Mouse (Mus musculus) gastrocnemius, adult 18-20 months (tissue): ENCODE measurements around the gene Csnk1d. TPM values are rescaled to one million over a fixed set of nuclear protein-coding genes. Genes with fewer than 3 reads are reported as not detected.

Experiments
- DNase-seq: peaks from one replicate; pipeline ENCODE4 v3.0.0; 2021; ENCODE audit warnings: low spot score
- long read RNA-seq, 2 experiments: library from polyadenylated mRNA; stranded (forward); transcript quantifications; one replicate each; pipeline ENCODE4 v2.0.0; 2021
- total RNA-seq, 2 experiments: library from RNA; stranded (reverse); gene quantifications; 2 replicates each; pipeline ENCODE4 v1.2.3; 2021

The Csnk1d gene
- total RNA-seq = 10 to 100 TPM; 48.7 to 57.4 TPM
- long read RNA-seq, experiment 1, transcript Csnk1d-202 (10 exons, 3,500 nt) = minor isoform, 35 of 113 reads
- long read RNA-seq, experiment 1, transcript Csnk1d-201 (9 exons, 3,675 nt) = major isoform, 46 of 113 reads
- long read RNA-seq, experiment 1, partial matches to known transcripts = 6 of 113 reads
- long read RNA-seq, experiment 1, other reads (novel, unspliced or antisense) = 26 of 113 reads
- long read RNA-seq, experiment 2, transcript Csnk1d-201 (9 exons, 3,675 nt) = major isoform, 29 of 83 reads
- long read RNA-seq, experiment 2, transcript Csnk1d-202 (10 exons, 3,500 nt) = minor isoform, 27 of 83 reads
- long read RNA-seq, experiment 2, partial matches to known transcripts = 5 of 83 reads
- long read RNA-seq, experiment 2, other reads (novel, unspliced or antisense) = 22 of 83 reads

DNA sequence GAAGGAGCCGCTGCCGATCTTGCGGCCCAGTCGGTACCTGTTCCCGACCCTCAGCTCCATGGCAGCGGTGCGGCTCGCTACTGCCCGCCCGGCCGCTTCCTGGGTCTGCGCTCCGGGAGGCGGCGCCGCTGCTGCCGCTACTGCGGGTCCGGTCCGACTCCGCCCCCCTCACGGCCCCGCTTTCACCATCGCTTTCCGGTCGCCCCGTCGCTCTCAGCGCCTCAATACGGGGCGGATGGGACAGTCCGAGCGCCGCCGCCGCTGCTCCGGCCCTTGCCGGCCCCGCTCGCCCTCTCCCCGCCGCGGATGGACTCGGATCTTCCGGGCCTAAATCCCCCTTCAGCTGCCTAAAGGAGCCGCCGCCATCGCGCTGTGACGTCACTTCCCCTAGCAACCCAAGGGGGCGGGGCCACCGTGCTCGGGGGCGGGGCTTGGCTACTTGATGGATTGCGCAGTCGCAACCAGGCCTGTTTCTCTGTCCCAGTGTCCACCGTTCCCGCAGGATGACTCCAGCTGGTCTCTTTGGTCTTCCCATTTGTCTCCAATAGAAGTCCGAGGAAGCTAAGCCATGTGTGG is at the start of gene Csnk1d:
Gene Csnk1d, minus strand, starts transcription at position 380 of the 576 bp plus-strand sequence.
- DNase-seq = peak; percentile 99

DNA sequence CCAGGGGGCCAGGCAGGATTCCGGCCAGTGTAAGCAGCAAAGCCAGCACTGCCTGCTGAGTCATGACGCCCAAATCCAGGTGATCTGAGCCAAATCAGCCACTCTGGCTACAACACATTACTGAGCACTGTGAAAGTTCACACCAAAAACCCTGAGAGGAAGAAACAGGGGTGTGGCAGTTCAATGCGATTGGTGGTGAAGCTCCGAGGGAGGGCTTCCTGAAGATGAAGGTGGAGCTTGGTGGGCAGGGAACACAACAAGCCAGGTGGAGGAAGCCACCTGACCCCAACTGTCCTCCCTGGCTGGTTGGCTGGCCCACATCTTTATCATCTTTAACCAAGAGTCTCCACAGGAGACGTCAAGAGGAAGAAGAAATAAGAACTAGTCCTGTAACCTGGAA is 48.2 kb upstream of the Csnk1d start, which contains the start of gene Cd7:
Gene Cd7, minus strand, starts transcription at position 117 of the 400 bp plus-strand sequence.
- DNase-seq = no peak

DNA sequence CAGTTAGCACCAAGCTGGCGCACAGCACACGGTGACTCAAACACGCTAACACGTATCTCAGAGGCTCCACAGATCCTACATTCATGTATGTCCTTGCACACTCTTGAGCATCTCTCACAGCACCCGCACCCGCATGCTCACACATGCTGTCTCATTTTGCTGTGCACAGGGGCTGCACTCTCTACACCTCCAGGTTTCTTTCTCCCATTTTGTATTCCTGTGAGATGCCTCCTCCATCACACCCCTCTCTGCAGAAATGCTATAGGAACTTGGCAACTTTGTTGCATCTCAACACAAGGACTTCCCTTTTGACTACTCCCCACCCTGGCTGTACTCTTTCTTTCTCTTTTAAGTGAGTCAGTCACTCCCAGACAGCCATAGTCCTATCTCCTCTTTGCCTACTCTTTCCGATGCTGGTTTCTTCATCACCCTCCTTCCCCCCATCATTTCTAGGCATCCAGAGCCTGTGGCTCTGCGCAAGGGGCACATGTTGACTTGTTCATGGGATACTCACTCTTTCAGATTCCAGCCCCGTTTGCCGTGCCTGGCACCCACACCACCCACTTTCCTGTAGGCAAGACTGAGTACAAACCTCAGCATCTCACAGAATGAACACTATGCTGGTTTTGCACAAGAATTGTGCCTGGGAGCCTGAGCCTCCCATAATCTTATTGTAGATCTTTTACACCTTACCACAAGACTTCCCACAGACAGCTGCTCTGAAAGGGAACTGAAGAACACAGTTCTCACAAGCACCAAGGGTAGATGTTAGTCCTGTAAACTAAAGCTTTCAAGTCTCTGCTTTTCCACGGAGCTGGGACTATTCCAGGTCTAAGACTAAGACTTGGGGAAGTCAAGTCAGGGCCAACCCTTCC is 47.5 kb upstream of the Csnk1d start:
- DNase-seq = no peak

DNA sequence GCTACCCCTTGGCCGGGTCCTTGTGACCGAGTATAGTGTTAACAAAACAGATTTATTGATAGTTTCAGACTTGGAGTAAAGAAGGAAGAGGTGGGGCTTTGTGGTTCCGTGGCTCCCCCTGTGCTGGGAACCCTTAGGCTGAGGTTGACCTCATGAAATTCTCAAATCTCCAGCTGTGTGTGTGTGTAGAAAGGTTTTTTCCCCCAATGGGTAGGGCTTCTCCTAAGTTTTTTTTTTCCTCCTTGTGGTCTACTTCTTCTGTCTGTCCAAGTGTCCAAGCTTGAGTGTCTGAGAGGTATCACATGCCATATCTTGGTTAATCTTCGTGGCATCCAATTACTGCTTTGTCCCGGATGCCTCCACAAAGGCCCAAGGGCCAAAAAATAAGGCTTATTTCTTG is 42.0 kb upstream of the Csnk1d start:
- no peak for DNase-seq

DNA sequence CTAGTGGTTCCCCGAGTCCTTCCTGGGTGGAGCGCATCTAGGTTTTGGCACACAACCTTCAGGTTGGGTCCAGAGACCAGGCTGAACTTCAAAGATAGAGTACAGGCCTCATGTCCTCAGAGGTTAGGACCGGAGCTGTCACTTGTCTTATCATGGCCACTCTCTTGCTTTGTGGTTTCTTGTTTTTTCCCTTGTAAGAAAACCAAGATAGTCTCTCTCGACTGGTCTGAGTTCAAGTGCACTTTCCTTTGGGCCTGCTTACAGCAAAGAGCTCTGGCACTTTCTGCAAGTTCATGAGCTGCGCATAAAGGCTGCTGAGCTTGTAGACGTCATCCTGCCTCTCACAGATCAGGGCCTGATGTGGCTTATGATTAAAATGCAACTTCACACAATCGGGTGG is 36.1 kb upstream of the Csnk1d start:
- DNase-seq = no peak

DNA sequence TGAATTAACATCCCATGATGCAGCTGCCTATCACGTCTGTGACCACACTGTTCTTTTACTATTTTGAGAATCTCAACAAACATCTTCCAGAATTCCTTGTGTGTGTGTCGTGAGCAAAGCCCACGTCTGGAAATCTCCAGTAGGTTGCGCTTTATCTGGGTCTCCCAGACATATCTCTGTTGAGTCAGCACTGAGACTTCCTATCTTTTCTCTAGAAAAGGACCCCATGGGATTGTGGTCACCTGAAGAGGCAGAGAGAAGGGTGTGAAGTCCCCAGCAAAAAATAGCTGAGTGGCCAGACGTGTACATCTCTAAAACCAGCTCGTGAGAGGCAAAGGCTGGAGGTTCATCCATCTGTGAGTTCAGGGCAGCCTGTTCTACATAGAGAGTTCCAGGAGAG is 33.0 kb upstream of the Csnk1d start:
- no peak for DNase-seq

DNA sequence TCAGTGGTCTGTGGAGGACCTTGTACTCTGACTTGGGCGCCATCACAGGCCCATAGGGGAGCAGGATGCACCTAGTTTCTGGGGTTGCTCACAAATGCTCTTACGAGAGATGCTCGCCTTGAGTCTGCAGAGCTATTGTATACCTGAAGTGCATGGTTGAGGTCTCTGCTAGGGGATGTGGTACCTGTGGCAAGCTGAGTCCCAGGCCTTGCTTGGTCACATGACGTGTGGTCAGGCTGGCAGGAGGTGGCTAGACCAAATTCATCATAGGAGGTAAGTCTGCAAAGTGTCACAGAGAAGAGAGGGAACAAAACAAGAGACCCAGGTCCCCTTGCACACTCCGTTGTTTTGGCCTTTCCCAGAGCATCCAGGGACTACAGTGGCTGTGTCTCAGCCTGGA is 28.4 kb upstream of the Csnk1d start:
- no peak for DNase-seq

DNA sequence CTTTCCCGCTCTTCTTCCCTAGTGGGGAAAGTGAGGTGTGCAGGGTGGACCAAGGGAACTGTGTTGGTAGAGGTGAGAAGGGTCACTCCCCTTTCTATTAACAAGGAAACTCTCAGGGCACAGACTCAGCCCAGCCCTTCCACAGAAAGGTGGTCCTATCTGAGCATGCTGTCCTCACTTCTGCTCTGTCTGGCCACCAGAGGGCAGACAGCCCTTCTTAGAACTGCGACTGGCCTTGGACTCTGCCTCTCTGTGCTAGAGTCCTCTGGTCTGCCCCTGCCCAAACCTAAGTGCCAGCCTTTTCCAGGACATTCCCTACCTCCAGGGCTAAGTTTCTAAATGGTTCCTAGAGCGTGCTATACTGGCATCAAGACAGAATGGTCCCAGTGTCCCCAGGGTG is 26.6 kb upstream of the Csnk1d start:
- DNase-seq = peak; percentile 60

DNA sequence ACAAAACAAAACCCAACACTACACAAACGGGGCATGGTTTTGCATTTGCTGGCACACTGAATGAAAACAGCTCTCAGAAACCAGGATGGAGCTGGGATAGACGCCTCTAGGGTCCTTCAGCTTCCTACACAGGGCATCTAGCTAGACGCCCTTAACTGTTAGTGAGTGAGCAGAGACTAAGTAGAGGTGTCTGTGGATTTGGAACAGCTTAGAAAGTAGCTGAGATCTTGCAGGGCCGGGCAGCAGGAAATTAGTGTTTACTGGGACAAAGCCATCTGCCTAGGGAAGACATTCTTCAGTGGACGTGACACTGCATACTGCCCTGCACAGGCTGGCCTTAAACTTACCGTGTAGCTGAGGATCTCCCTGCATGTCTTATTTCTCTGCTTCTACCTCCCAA is 24.3 kb upstream of the Csnk1d start:
- DNase-seq = no peak

DNA sequence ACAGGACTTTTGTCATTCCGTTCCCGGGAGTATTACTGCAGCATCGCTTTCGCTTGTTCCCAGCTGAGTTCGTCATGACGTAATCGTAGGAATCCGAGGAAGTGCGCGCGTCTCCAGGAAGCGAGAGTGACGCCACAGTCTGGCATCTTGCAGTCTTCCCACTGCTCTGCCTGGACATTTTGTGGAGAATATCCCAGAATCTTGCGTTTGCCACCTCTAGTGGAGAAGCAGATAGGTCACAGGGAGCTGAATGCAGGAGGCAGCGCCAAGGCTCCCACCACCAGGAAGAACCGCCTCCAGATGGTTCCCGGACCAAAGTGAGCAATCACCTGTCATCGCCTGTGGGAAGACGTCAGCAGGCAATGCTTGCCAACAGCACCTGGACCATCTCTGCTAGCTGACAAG is 23.8 kb upstream of the Csnk1d start:
- no peak for DNase-seq

DNA sequence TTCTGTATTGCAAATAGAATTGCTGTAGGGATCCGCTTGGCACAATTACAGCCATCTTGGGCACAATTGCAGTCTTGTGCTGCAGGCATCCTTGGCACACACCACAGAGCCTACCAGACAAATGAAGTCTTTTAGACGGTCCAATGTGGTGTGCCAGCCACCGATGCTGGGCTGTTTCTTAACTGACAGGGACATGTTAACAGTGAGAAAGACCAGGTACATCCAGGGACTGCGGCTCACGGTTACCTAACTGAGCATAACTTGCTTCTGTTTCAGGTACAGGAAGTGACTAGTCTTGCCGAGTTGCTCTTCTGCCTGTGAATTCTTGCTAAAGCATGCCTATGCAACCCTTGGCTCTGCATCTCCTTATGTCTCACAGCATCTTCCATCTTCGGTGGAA is 22.5 kb upstream of the Csnk1d start:
- DNase-seq = no peak

DNA sequence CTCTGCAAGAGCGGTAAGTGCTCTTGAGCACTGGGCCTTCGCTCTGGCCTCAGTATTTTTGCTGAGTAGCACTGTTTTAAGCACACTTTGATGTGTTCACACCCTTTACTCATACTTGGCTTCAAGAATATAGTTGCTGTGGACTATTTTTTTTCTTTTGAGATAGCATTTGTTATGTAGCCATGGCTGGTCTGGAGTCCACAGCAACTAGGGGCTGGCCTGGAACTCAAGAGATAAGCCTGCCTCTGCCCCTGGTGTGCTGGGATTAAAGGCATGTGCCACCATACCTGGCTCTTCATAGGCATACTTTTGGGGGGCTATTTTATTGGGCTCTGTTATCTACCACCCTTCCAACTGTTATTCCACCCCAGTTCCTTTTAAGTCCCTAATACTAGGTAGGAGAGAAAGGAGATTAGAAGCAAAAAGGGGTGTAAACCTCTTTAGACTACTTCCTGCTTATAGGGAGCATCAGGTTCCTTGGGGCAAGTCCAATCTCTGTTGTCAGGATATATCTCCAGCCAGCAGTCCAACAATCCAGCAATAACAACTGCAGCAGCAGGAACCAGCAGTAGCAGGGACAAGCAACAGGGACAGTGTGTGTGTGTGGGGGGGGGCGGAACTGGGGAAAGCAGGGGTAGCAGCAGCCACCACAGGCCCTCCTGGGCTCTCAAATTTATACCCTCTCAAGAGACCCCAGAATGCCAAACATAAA is 19.1 kb upstream of the Csnk1d start:
- DNase-seq = no peak

DNA sequence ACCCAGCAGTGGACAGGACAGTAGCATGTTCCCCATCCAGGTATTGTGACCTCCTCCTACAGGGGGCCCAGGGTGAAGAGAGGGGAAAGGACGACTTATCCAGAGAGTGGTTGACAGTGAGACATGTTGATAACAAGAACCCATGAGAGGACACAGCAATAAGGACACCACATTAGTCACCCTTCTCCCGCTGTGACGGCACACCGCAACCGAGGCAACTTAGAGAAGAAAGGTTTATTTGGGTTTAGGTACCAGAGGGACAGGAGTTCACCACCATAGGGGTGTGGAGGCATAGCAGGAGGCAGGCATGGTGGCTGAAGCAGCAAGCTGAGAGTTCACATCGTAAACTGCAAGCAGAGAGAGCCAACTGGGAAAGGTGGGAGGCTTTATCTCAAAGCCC is 15.1 kb upstream of the Csnk1d start:
- DNase-seq = no peak

DNA sequence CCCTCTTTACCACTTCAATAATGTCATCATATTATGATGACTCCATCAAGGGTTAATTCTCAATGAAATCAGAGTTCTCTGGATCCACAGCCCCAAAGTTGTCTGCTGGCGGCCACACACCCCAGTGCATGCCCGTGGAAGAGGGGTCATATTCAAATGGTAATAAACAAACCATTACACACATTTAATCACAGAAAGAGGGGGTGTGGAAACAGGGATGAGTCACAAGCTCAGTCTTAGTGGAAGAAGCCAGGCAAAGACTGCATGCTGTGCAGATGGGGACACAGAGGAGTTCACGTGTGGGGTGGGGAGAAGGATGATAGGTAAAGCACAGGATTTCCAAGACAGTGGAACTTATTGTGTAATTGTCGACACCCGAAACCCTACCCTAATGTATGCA is 13.2 kb upstream of the Csnk1d start:
- no peak for DNase-seq

DNA sequence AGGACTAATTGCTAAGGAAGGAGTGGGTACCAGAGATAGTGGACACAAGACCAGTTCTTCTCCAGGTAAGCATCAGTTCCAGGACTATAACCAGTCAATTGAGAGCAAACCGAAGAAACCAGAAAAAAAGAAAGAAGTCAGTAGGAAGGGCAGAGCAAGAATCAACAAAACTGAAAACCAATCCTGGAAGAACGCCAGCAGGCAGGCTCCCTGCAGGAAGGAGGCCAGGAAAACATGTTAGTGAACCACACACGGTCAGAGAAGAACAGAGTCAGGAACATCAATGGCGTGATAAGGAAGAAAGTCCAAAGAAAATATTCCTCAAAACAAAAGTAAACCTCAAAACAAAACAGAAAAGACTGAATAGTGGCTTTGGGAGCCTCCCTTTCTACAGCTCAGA is 10.8 kb upstream of the Csnk1d start:
- DNase-seq = no peak

DNA sequence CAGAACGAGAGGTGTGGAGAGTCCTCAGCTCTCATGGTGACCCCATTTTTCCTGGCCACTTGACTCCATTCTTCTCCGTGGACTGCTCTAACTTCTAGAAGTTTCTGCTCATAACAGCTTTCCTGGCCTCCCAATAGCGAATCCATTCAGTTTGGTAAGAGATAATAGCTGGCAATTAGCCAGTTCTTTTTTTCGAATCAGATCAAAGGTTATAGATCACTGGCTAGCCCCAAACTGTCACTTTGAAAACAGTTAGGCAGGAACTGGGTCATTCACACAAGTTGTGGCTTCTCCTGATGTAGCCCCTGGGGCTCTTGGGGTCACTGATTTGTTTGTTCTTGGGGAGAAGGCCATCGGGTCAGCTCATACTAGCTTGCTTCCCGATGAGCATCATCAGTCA is 3.6 kb upstream of the Csnk1d start:
- no peak for DNase-seq

DNA sequence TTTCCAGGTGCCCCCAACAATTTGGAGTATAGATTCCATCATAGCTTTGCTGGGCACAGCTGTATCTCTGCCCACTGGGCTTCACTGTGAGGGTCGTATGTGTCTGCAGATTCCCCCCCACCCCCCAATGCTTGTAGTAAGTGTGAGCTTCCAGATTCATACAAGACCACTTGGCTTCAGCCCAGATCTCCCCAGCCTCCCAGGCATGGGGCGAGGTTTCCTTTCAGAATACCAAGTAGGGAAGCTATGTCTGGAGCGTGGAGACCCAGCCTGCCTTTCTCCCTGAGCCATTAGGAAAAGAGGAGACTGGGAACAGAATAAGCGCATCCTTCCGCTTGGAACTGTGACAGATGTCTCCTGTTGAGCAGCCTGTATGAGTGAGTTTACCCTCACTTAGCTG is 2.5 kb upstream of the Csnk1d start:
- no peak for DNase-seq

DNA sequence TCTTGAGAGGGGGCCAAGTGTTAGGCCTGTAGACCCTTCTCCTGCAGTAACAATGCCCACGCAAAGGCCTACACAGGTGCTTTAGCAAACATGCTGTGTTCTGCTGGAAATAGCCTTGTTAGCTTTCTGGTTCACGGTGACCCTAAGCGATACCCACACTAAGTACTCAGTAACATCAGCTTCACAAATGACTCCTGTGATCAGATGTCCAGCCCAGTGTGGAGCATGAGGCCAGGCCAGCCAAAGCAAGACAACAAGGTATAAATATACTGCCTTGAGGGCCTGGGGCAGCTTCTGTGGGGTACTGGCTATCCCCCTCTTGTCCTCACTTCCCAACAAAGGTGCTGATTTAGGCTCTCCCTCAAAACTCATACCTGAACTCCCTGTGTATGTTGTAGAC is 1.9 kb upstream of the Csnk1d start:
- DNase-seq = peak; percentile 50

DNA sequence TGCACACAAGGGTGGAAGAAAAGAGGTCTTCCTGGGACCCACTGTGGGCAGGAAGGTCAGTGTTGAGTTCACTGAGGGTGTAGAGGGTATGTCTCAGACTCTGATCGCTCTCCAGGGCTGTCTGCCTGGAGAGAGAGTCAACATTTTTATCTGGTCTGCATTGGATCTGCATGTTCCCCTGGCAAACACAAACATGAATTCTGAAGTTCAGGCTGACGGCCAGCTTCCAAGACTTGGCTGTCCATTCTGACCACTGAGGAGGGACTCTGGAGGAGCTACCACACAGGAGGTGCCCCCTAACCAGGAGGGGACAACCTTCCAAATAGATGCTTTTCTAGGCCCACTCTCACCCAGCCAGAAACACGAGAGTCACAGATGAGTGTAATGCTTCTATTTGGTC is 661 bp upstream of the Csnk1d start:
- DNase-seq = peak; percentile 65

DNA sequence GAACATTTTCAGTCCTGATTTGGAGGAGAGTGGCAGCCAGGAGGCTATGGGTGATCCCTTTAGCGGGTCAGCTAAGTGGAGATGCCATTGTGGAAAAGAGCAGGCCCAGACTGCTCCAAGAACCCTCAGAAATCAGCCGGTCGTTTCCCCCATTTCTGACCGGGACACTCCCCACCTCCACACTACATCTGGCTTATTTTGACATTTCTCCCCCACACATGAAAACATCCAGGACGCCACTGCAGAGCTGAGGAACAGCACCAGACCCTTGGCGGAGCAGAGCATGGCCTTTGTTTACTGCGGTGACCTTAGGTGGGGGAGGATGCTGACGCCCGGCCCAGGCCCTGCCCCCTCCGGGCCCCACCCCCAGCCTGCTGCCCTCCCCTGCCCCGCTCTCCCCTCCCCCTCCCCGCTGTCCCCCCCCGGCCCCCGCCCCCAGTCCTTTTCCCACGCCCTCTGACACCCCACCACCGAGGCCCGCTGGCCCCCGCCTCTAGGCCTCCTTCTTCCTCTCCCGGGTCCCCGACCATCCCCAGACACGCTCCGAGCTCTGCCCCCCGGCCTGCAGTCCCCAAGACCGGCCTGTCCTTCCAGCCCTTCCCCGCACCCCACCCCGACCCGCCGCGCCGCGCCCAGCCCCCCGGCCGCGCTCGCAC is 876 bp downstream of the Csnk1d start:
- DNase-seq = peak; percentile 58

DNA sequence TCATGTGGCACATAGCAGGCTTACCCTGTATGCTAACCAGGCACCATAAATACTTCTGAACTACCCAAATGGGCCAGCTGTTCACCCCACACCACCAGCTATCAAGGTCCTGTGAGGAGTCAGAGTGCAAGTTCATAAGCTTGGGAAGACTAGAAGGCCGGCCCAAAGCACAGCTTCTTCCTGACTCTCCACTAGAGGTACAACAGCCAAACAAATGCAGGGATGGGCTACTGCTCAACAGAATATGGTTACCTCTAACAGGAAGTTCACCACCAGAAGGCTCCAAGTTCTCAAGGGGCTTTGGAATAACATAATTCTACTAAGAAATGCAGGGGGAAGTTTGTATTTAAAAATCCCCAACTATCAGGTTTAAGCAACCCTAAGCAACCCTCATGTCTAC is 1.6 kb downstream of the Csnk1d start:
- no peak for DNase-seq
